Mouse (Mus musculus) kidney, adult 9 months (tissue): ENCODE data around the gene Rab30.
A peak's percentile ranks its signal among the peaks of the same experiment; 100 is the strongest.
"Not testable (repeated sequence)": the region's sequence is repeated elsewhere in the genome, so short reads cannot be mapped to it uniquely, and the experiment has no call there.

Experiments used
- DNase-seq: peaks from one replicate; pipeline ENCODE4 v3.0.0; 2022

The Rab30 gene

GRCm38 (mm10) chr7:92758067-92758466 is 16.7 kb downstream of the Rab30 start:
- DNase-seq: no peak

- DNase-seq: no peak
Measured at GRCm38 (mm10) chr7:92760651-92761050, 19.2 kb downstream of the Rab30 start.

GRCm38 (mm10) chr7:92761161-92761560 is 19.8 kb downstream of the Rab30 start:
- DNase-seq: no peak

- no peak for DNase-seq
Measured at GRCm38 (mm10) chr7:92765426-92765825, 24.0 kb downstream of the Rab30 start.

GRCm38 (mm10) chr7:92766096-92767090 is 25.0 kb downstream of the Rab30 start:
- no peak for DNase-seq

- DNase-seq: not testable (repeated sequence)
Measured at GRCm38 (mm10) chr7:92768116-92768515, 26.7 kb downstream of the Rab30 start.

GRCm38 (mm10) chr7:92768859-92769258 is 27.5 kb downstream of the Rab30 start:
- DNase-seq: no peak

- no peak for DNase-seq
Measured at GRCm38 (mm10) chr7:92773006-92773405, 31.6 kb downstream of the Rab30 start.

GRCm38 (mm10) chr7:92773596-92773995 is 32.2 kb downstream of the Rab30 start:
- no peak for DNase-seq

GRCm38 (mm10) chr7:92774741-92775140 is 33.3 kb downstream of the Rab30 start:
- DNase-seq: no peak

GRCm38 (mm10) chr7:92775703-92776102 is 34.3 kb downstream of the Rab30 start:
- DNase-seq: no peak

- DNase-seq: no peak
Measured at GRCm38 (mm10) chr7:92776647-92777046, 35.2 kb downstream of the Rab30 start.

- peak; percentile 22 for DNase-seq
Measured at GRCm38 (mm10) chr7:92777108-92777973, 35.9 kb downstream of the Rab30 start.

- DNase-seq: peak; percentile 13
Measured at GRCm38 (mm10) chr7:92779058-92779457, 37.7 kb downstream of the Rab30 start.

GRCm38 (mm10) chr7:92781361-92781760 is 40.0 kb downstream of the Rab30 start:
- no peak for DNase-seq

GRCm38 (mm10) chr7:92781948-92782347 is 40.5 kb downstream of the Rab30 start:
- no peak for DNase-seq

GRCm38 (mm10) chr7:92782511-92782910 is 41.1 kb downstream of the Rab30 start:
- no peak for DNase-seq

- DNase-seq: no peak
Measured at GRCm38 (mm10) chr7:92783166-92783806, 41.9 kb downstream of the Rab30 start.

- DNase-seq: no peak
Measured at GRCm38 (mm10) chr7:92783914-92784313, 42.5 kb downstream of the Rab30 start.

- DNase-seq: no peak
Measured at GRCm38 (mm10) chr7:92795749-92796148, 54.3 kb downstream of the Rab30 start.

- no peak for DNase-seq
Measured at GRCm38 (mm10) chr7:92796813-92797212, 55.4 kb downstream of the Rab30 start.

- DNase-seq: no peak
Measured at GRCm38 (mm10) chr7:92799665-92800595, 58.5 kb downstream of the Rab30 start.
